Comparison of ENCODE assay signal across 8 mouse cellular contexts in genomic region chr13:118386511-118387447, GRCm38 (mm10). TPM values are rescaled to one million over a fixed set of nuclear protein-coding genes. Genes with fewer than 3 reads are reported as not detected.
DNase-seq lines count a peak whose midpoint lies in the region; ATAC-seq lines count a peak whose summit lies in the region.

TSS of gene B430218F22Rik (plus strand) at chr13:118386630.
TSS of gene Mrps30 (minus strand) at chr13:118387252.

- ATAC-seq in megakaryocyte progenitor cell, adult 5-6 weeks (replicated peaks; ENCODE audit: poor library complexity) = peak; percentile 98

- peak; percentile 91 for DNase-seq in adipocyte (ENCODE audit: low spot score)
- DNase-seq in embryo, embryonic 10 days (ENCODE audit: low spot score) = peak; percentile 99
- peak; percentile 94 for DNase-seq in gastrocnemius, postnatal 10 days
- DNase-seq in induced T-regulatory cell, adult 2 months (ENCODE audit: low read depth) = peak; percentile 98
- DNase-seq in left cerebral cortex, adult 9 months (ENCODE audit: low spot score in 2 of 2) = peak; percentile 81 to 95
- peak; percentile 98 for DNase-seq in right cerebral cortex, postnatal 14 days
- peak; percentile 92 to 95 for DNase-seq in urinary bladder, postnatal 36 days (ENCODE audit: low spot score in 2 of 2)

RNA-seq across cellular contexts. Expression of gene B430218F22Rik, which starts in this region (rescaled TPM):
- total RNA-seq in gastrocnemius, postnatal 10 days (2021) = not detected
- total RNA-seq in megakaryocyte progenitor cell, adult 5-6 weeks (2015) = not detected in 2 replicates
- 0.14 and 0.33 TPM in 2 replicates for total RNA-seq in megakaryocyte progenitor cell, adult 5-6 weeks (2017)

RNA-seq across cellular contexts. Expression of gene Mrps30, which starts in this region (rescaled TPM):
- 10 to 100 TPM; 17.4 to 18.6 TPM for total RNA-seq in gastrocnemius, postnatal 10 days (2021)
- 29.8 and 36.2 TPM in 2 replicates for total RNA-seq in megakaryocyte progenitor cell, adult 5-6 weeks (2015)
- total RNA-seq in megakaryocyte progenitor cell, adult 5-6 weeks (2017) = 39.6 and 46.6 TPM in 2 replicates

Comparison
In these comparisons a context has a peak if more than half of its experiments do, and no peak if none do; other contexts are left out.
1. Peak in every context shown above with its lines: DNase-seq and ATAC-seq.